Mouse (Mus musculus): Measurements from ENCODE around the gene Itgb7.

Gene Itgb7

DNA sequence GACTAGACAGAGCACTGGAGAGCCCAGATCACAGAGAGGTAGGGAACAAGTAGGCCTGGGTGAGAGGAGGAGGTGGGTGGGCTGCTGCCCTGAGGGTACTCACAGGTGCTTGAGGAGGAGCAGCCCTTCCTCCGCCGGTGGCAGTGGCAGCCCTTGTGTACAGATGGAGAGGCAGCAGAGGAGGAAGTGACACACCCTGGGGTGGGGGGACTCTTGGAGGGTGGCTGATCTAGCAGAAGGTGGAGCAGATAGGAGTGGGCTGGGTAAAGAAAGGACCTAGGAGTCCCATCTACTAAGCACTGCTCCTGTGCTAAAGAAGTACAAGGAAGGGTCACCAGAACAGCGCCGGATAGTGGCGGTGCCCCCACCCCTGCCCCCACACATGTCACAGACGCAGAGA lies at the start of gene Itgb7:
Gene Itgb7 (minus strand): TSS at position 197 of the 400 bp plus-strand sequence.
- DNase-seq (ENCODE audit: inconsistent age in 2 of 2, low spot score in 1 of 2), result no peak

DNA sequence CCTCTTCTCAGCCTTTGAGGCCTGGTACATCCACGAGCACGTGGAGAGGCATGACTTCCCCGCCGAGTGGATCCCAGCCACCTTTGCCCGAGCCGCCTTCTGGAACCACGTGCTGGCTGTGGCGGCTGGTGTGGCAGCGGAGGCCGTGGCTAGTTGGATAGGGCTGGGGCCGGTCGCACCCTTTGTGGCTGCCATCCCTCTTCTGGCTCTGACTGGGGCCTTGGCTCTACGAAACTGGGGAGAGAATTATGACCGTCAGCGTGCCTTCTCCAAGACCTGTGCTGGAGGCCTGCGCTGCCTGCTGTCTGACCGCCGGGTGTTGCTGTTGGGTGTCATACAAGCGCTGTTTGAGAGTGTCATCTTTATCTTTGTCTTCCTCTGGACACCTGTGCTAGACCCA lies 48.9 kb upstream of the Itgb7 start:
- DNase-seq (ENCODE audit: inconsistent age in 2 of 2, low spot score in 1 of 2), result peak in 1 of 2 experiments; percentile 22

DNA sequence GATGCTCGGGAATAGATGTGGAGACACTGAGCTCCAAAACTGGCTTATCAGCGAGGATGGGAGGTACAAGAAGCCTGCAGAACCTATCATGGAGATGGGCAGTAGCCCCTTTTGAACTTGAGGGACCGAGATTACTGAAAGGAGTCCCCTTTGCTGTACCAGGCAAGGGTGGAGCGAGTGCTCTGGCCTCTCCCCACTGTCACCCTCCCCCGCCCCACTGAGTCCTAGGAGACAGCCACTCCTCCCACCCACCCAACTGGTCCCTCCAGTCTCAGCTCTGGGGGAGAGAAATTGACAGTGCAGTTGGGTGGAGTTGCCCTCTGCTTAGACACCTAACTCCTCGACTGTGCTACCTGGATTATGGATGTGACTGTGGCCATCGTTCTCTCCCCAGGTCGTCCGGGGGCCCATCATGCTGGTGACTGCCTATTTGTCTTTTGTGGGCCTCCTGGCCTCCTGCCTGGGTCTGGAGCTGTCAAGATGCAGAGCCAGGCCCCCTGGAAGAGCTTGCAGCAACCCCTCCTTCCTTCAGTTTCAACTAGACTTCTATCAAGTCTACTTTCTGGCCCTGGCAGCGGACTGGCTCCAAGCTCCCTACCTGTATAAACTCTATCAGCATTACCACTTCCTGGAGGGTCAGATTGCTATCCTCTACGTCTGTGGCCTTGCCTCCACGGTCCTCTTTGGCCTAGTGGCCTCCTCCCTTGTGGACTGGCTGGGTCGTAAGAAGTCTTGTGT lies 48.2 kb upstream of the Itgb7 start:
- DNase-seq (ENCODE audit: inconsistent age in 2 of 2, low spot score in 1 of 2), result peak in 1 of 2 experiments; percentile 49

DNA sequence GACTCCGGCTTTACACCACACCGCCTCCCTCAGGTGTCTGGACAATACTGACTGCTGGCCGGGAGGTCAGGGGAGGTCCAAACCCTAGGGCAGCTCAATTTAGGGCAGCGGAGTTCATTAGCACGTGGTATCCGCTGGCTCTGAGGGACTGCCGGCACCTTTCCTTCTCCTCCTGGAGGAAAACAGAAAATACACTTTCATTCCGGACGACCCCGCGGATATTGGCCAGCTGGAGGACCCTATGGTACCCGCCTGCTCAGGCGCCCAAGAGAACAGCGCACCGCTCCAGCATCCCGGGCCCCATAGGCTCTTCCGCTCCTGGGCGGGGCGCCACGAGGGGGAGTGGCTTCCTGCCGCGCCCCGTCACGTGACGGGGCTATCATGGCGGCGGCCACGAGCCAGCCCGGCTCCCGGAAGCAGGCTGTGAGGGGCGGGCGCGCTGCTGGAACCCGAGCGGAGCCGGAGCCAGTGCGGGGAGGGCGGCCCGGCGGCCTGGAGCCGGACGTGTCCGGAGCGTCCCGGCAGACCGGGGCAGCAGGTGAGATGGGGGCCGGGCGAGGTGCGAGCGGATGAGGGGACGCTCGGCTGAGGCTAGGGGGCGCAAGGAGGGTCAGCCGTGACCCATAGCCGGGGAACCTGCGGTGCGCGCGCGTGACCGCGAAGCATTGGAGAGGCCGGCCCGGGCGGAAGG lies 47.5 kb upstream of the Itgb7 start, which contains the start of gene Mfsd5:
Gene Mfsd5 (plus strand): TSS at position 363 of the 691 bp plus-strand sequence.
- DNase-seq (ENCODE audit: inconsistent age in 2 of 2, low spot score in 1 of 2), result peak; percentile 89 to 96

DNA sequence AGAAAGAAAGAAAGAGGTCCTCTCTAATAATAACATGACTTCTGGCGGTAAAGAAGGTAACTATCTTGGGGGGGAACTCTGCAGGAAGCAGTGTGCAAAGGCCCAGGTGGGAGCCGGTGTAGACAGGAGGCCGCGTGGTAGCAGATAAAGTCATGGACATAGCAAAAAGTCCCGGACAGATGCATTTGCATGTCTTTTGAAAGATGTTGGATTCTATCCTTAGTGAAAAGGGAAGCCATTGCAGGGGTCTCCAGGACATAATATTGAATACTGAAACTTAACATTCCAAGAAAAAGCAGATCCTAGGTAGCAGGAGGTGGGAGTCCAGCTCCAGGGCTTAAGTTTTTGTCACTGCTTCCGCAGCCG lies 47.0 kb upstream of the Itgb7 start:
- no peak for DNase-seq (ENCODE audit: inconsistent age in 2 of 2, low spot score in 1 of 2)

DNA sequence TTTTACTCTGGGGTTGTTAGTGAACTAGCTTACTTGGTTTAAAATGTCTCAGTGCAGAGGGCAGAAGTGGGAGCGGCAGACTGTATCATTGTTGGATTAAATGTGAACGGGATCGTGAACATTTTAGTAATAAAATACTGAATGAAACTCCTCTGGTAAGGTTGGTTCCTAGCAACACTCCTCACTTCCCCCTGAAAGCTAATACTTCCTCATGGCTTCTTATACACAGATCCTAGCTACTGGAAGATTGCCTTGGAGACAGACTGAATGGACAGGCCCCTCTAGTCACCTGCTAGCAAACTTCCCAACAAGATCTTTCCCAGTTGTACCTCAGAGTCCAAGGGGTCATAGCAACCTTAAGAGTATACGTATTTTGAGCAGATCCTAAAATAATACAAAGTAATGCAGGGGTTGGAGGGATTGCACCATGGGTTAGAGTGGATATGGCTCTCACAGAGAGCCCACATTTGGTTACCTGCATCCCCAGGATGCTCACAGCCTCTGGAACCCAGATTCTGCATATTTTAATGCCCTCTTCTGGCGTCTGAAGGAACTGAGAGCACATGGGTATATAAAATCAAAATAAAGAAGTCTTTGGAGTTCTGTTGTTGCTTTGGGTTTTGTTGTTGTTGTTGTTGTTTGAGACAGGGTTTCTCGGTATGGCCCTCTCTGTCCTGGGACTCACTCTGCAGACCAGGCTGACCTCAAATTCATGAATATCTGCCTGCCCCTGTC lies 42.4 kb upstream of the Itgb7 start:
- DNase-seq (ENCODE audit: inconsistent age in 2 of 2, low spot score in 1 of 2), result no peak

- peak in 1 of 2 experiments; percentile 29 for DNase-seq (ENCODE audit: inconsistent age in 2 of 2, low spot score in 1 of 2)
Observed at GRCm38 (mm10) chr15:102271441-102271840, 39.7 kb upstream of the Itgb7 start.

- DNase-seq (ENCODE audit: inconsistent age in 2 of 2, low spot score in 1 of 2), result no peak
Observed at GRCm38 (mm10) chr15:102270274-102270960, 38.7 kb upstream of the Itgb7 start, which contains the start of gene Gm9918. Gene Gm9918 (plus strand): TSS chr15:102270563.

DNA sequence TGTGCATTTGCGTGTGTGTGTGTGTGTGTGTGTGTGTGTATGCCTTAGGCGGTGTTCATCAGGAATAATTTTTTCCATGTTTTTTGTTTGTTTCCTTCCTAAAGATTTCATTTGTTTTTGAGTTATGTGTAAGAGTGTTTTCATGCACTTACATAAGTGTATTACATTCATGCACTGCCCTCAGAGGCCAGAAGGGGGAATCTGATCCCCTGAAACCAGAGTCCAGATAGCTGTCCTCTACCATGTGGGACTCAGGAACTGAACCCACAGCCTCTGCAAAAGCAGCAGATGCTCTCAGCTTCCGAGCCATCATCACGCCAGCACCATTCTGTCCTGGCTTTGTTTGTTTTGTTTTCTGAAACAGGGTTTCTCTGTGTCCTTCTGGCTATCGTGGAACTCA lies 33.8 kb upstream of the Itgb7 start:
- no peak for DNase-seq (ENCODE audit: inconsistent age in 2 of 2, low spot score in 1 of 2)

- DNase-seq (ENCODE audit: inconsistent age in 2 of 2, low spot score in 1 of 2), result no peak
Observed at GRCm38 (mm10) chr15:102263037-102263436, 31.3 kb upstream of the Itgb7 start.

GRCm38 (mm10) chr15:102262582-102262981 lies 30.8 kb upstream of the Itgb7 start:
- DNase-seq (ENCODE audit: inconsistent age in 2 of 2, low spot score in 1 of 2), result no peak

GRCm38 (mm10) chr15:102258581-102259253 lies 27.0 kb upstream of the Itgb7 start:
- DNase-seq (ENCODE audit: inconsistent age in 2 of 2, low spot score in 1 of 2), result peak in 1 of 2 experiments; percentile 41

DNA sequence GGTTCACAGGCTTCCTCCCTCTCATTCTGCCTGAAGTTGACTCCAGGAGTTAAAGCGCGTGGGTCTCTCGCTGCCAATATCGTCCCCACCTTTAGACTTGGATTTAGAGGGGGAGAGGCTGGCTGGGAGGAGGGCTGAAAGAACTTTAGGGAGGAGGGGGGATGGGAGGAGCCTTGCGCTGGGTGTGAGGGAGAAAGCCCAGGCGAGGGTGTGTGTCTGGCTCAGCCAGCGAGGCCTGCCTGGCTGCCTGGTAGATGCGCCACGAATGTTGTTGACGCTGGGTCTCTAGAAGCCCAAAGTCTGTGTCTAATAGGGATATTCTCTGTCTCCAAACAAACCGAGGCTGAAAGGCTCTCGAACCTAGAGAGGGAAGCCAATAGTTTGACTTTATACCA lies 26.3 kb upstream of the Itgb7 start:
- peak; percentile 49 to 67 for DNase-seq (ENCODE audit: inconsistent age in 2 of 2, low spot score in 1 of 2)

GRCm38 (mm10) chr15:102257202-102258075 lies 25.7 kb upstream of the Itgb7 start, which contains the start of gene Rarg:
Gene Rarg (minus strand): TSS chr15:102257517.
- DNase-seq (ENCODE audit: inconsistent age in 2 of 2, low spot score in 1 of 2), result peak; percentile 80 to 84

- DNase-seq (ENCODE audit: inconsistent age in 2 of 2, low spot score in 1 of 2), result peak; percentile 31 to 78
Observed at GRCm38 (mm10) chr15:102256431-102257201, 24.9 kb upstream of the Itgb7 start.

DNA sequence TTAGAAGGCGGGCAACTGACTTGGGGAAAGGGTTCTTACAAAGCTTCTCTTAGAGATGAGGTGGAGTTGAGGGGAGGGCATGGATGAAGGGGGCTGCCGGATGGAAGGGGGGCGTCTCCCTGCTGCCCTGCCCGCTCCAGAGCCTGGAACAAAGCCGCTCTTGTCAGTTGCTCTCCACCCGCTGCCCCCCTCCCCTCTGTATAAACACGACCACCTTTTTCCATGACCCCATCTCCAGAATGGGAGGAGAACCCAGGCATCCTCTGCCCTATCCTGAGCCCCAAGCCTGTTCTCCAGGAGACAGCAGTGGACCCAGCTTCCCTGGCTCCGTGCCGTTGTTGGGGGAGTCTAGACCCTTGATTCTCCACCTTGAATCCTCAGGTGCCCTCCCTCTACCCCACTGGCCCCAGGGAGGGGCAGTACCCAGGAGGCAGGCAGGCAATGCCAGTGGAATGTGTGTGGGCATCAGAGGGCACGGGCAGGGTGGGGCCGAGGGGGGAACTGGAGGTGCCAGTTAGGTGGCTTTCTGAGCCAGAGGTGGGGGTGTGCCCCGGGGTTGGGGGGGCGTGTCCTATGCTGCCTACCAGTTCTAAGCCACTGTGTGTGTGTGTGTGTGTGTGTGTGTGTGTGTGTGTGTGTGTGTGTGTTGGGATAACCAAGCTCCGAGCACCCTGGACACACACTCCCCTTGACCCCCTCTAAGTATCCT lies 24.0 kb upstream of the Itgb7 start:
- peak in 1 of 2 experiments; percentile 28 for DNase-seq (ENCODE audit: inconsistent age in 2 of 2, low spot score in 1 of 2)

GRCm38 (mm10) chr15:102250521-102250920 lies 18.8 kb upstream of the Itgb7 start:
- DNase-seq (ENCODE audit: inconsistent age in 2 of 2, low spot score in 1 of 2), result peak in 1 of 2 experiments; percentile 21

DNA sequence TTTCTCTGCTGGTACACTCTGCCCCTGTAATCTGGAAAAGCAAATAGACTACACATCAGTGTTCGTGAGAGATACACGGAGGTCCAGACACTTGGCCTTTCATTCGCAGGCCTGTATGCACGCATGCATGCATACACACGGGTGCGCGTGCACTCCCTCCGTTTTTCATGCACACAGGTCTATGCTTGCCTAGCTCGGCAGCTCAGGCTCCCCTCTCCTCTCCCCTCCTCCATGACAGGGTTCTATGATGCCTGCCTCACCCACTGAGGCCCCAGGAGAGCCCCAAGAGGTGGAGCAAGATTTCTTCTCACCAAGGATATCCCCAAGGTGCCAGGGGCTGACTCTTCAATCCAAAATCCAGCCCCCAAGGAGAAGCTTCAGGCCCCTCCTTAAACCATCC lies 18.2 kb upstream of the Itgb7 start:
- peak in 1 of 2 experiments; percentile 41 for DNase-seq (ENCODE audit: inconsistent age in 2 of 2, low spot score in 1 of 2)

All from adrenal gland, adult (tissue).